Mouse (Mus musculus) 416B (cell line): ENCODE measurements around the gene Cbfa2t2.

Experiments used
- DNase-seq: peaks from one replicate; pipeline ENCODE4 v3.0.0; 2011; ENCODE audit warnings: low read depth

The Cbfa2t2 gene

DNA sequence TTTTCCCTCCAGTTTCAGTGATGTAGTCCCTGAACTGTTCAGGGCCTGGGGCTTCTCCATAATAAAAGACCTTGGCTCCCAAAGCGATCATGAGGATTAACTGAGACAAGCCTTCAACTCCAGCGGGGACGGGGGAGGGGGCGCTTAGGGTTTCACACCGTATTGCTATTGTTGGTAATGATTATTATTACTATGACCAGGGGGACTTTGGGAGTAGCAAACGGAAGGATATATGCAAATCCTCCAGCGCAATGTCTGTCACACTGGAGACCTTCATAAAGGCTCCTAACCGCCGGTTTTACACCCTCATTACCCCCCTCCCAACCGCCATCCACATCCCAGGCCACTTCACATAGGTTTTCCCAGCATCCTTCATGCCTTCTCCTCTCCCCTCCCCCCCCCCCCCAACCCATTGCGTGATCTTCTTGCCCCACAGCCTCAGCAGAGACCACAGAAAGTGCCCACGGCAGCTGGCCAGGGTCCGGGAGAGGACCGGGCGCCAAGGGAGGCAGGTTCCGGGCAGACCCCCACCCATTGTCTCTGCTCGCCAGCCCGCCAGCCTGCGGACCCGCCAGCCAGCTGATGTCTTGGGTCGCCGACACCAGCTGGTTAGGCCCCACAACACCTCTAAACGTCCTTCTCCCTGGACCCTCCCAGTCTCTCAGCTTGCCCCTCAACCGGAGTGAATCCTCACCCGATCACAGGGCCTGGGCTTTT is 9.9 kb upstream of the Cbfa2t2 start:
- no peak for DNase-seq

DNA sequence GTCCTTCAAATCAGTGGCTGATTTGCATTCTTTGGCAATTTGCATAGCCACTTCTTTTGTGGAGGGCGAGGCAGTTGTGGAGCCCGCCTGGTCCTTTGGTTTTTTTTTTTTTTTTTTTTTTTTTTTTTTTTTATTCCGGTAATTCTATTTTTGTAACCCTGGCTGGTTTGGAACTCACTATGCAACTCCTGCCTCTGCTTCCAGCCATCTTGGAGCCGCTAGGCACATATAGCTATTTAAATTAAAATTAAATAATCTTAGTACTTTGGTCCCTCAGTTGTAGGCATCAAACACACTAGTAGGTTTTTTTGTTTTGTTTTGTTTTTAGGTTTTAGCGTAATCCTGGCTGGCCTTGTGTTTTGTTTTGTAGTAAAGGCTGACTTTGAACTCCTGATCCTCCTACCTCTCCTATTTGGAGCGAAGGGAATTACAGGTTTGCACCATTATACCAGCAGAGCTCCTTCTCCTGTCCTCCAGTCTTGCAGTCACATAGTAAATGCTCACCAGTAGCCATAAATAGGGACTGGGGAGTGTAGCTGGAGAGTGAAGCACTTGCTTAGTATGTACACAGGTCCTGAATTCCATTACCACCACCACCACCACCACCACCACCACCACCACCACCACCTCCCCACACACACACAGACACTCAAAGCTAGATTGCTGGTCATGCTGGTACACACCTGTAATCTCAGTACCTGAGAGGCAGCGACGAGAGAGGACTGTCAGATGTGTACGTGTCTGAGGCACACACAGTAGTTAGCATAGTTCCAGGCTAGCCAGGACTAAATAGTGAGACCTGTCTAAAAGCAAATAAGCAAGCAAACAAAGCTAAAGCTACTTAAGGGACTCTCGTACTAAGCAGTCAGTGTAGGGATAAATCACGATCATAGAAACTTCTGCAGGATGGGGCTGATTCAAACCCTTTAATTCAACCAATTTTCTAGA is 9.1 kb upstream of the Cbfa2t2 start:
- DNase-seq = no peak

DNA sequence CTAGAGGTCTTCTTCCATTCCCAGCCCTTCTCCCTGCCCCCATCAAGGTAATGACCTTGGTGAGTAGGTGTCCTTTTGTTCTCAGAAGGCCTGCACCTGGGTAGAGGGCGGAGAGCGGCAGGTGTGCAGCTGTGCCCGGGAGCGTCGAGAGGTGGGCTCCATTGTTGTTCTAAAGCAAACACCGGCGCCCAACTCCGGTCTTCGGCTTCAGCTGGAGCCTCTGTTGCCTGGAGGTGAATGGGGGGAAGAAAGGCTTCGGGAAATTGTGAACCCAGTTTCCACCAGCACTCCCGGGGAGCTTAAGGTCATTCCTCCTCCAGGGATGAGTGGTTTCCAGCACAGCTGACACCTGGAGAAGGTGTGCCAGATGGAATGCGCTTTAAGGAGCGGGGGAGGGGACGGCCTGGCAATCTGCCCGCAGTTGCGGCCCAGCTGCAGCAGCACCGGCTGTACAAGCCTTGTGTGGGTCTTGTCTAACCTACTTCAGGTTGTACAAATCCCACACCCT is 8.4 kb upstream of the Cbfa2t2 start:
- no peak for DNase-seq

DNA sequence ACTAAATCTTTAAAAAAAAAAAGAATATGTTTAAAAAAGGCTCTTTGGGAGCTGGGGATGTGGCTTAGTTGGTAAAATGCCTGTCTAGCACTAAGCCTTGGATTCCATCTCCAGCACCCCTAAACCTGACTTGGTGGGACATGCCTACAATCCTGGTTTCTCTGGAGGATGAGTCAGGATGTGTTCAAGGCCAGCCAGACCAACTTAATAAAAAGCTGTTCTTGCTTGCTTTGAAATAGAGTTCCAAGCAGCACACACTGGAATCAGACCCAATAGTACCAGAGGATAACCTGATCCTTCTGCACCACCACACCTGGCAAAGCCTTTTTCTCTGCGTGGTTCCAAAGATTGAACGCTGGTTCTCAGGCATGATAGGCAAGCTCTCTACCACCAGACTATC is 5.7 kb upstream of the Cbfa2t2 start:
- no peak for DNase-seq

DNA sequence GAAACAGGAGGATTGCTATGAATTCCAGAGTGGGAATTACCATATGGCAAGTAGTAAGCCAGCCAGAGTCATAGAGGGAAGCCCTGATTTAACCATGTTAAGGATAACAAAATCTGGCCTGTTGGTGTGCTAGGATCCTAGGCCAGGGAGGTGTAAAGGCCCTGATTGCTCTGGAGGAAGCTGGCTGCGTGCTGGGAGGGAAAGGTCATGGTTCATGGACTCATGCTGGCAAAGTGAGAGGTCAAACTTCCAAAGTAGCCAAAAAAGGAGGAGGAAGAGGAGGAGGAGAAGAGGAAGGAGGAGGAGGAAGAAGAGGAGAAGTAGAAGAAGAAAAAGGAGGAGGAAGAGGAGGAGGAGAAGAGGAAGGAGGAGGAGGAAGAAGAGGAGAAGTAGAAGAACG is 3.6 kb upstream of the Cbfa2t2 start:
- no peak for DNase-seq

- DNase-seq = no peak
These were observed 2.9 kb upstream of the Cbfa2t2 start for GRCm38 (mm10) chr2:154433391-154433790.

- DNase-seq = no peak
These were observed 1.6 kb upstream of the Cbfa2t2 start for GRCm38 (mm10) chr2:154434690-154435089.

DNA sequence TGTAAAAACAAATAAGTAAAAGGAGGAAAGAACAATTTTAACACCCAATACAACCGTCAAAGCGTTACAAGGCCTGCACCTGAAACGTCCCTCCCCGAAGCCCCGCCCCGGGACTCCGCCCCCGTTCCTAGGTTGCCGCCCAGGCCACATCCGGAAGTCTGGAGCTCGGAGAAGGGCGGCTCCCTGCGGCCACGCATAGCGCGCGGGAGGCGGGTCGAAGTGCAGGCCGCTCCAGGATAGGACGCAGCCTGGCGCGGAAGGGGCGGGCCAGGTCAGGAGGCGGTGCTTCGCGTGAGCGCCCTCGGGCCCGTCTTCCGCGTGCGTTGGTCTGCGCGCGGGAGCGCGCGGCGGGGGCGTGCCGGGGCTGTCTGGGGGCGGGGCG is 214 bp upstream of the Cbfa2t2 start:
- DNase-seq = peak; percentile 97

GRCm38 (mm10) chr2:154437191-154437527 is 878 bp downstream of the Cbfa2t2 start:
- DNase-seq = no peak

DNA sequence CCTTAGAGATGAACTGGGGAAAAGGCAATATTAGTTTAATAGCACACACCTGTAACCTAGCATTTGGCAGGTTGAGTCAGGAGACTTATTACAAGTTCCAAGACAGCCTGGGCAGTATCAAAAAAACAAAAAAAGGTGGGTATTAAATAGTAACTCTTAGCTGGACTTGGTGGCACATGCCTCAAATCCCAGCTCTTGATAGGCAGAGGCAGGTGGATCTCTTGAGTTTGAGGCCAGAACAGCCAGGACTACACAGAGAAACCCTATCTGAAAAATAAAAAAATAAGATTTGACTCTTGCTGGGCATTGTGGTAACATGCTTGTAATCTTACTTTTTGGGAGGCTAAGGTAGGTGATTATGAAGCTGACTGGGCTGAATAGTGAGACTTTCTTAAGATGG is 4.2 kb downstream of the Cbfa2t2 start:
- no peak for DNase-seq

GRCm38 (mm10) chr2:154447821-154448220 is 11.5 kb downstream of the Cbfa2t2 start:
- DNase-seq = no peak

GRCm38 (mm10) chr2:154448633-154449032 is 12.4 kb downstream of the Cbfa2t2 start:
- DNase-seq = no peak

- DNase-seq = no peak
These were observed 16.7 kb downstream of the Cbfa2t2 start for GRCm38 (mm10) chr2:154452951-154453350.

GRCm38 (mm10) chr2:154454099-154454498 is 17.8 kb downstream of the Cbfa2t2 start:
- DNase-seq = no peak

DNA sequence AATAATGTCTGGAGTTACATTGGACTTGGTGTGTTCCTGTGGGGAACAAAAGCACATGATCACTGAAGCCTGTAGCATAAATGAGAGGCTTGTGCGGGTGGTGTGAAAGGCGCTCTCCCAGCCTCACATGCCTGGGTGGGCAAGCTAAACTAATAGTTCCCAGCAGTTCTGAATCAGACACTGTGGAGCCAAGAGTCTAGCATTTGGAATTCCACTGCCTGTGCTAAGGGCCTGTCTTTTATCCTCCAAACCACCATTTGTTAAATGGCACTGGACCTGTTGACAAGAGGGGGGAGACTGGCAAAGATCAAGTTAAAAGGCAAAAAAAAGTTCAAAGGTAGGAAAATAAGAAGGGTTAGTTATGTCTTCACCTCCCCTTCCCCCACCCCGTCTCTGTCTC is 18.3 kb downstream of the Cbfa2t2 start:
- DNase-seq = no peak

DNA sequence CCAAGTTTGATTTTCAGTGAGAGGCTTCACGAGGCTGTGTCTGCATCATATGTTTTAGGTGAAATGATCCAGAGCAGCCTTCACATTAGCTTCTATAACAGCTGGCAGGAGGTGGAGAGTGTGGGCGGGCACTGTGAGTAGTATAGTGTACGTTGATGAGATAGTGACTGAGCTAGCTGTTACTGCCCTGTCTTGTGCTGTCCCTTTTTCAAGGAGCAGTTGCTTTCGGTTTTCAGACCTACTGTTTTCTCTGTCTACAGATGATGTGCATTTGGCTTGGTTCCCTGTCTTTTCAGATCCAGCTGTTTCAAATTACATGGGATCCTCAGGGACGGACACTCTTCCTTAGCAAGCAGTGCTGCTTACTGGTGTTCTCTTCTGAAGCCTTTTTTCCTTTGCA is 19.5 kb downstream of the Cbfa2t2 start:
- DNase-seq = no peak

DNA sequence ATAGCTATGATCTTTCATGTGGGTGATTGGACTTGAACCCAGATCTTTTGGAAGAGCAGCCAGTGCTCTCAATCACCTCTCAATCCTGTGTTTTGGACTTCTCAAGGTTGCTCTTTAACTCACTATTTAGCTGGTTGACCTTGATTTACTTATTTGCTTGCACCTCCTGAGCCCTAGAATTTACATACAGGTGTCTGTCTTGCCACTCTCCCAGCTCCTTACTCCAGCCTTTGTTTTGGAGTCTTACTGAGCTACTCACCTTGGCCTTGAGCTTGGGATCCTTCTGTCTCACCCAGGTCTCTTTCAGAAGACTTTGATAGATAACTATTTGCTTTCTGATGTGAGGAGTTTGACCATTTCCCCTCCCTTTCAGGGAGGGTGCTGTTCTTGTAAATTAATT is 20.3 kb downstream of the Cbfa2t2 start:
- DNase-seq = no peak

DNA sequence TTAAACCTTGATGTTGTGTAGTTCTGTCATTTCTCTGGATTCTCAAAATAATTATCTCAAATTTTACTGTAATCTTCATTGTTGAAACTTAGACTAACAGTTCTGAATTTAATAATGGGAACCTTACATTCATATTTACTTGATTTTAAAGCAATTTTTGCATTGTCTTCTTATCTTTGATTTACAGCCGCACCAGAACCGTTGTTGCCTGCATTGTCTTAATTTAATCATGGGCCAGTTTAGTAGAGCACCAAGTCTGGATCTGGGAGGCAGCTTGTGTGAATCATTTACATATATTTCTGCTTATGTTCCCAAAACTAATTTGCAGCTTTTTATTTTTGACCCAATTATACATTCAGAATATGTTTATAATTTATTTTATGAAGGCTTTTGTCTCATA is 23.0 kb downstream of the Cbfa2t2 start:
- DNase-seq = no peak

DNA sequence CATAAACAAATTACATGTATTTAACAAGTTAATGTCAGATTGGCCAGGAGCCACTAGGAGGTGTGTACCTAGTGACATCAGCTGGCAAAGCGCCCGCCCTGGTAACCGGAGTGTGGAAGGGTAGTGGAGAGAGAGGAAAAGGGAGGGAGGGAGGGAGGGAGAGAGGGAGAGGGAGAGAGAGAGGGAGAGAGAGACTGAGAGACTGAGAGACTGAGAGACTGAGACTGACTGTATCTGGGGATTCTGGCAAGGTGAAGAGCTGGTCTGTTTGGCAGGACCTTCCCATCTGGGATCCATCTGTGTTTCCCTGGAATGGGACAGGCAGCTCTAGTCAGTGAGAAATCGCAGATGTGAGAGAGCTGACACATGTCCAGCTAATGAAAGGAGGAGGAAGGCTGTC is 23.6 kb downstream of the Cbfa2t2 start:
- peak; percentile 75 for DNase-seq

GRCm38 (mm10) chr2:154463621-154464198 is 27.4 kb downstream of the Cbfa2t2 start:
- DNase-seq = peak; percentile 95

DNA sequence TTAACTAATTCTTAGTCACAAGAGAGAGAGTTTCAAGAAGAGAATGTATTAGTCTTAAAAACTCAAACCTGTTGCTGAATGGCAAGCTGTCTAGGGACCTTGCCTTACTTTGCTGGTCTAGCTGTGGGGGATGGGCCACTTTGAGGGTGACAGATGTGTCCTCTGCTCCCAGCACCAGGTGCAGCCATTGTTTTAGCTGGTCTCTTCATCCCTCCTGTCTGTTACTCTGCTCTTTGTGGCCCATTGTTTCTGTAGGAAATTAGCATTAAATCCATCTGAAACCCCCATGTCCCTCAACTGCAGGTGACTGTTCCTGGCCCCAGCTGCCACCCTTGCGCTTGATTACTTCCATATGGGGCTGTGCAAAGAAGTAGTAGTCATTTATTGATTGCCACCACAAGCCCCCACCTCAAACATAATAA is 29.6 kb downstream of the Cbfa2t2 start:
- DNase-seq = no peak

DNA sequence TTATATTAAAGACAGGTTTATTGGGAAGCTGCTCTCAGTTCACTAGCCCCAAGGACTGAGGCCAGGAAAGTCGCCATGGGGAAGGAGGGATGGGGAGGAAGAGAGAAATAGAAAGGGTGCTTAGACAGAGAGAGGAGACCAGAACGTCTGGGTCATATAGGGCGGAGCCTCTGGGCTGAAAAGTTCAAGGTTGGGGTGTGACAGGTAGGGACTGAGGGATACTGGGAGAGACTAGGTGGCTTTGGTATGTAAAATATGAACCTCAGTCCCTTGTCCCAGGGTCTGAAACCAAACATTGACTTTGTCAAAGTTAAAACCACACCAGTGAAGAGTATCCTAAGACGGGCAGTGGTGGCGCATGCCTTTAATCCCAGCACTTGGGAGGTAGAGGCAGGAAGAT is 30.9 kb downstream of the Cbfa2t2 start:
- no peak for DNase-seq
